Mouse (Mus musculus) G1E (cell line): Measurements from ENCODE around the gene Mipol1.

Source experiments
- CTCF ChIP-seq: IDR thresholded peaks from 2 replicates; pipeline ENCODE4 v1.5.1; 2012; ENCODE audit warnings: low read depth, low read length, inconsistent platforms, mixed read lengths
- POLR2AphosphoS5 ChIP-seq: IDR thresholded peaks from 2 replicates; pipeline ENCODE4 v1.6.1; 2012; ENCODE audit warnings: low read depth, low read length, inconsistent platforms; ENCODE audit not compliant: insufficient replicate concordance
- TAL1 ChIP-seq: conservative IDR thresholded peaks from 2 replicates; pipeline ENCODE4 v1.6.1; 2012; ENCODE audit warnings: low read depth, low read length, inconsistent platforms, mixed read lengths

DNA sequence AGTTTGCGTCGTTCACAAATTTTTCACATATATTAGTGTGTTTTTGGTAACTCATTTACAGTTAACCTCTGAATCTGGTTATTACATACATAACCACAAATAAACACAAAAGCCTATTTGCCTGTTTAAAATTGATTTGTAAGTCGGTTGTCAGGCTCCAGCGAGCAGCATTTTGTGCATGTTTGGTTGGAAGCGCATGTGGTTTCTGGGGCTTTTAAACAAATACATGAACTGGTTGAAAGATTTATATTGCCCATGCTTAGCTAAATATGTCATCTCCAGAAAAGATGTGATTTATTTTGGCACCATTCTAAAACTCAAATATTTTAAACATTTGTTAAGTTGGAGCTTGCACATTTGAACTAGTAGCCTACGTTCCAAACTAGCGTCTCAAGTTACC, 270.0 kb downstream of the Mipol1 start:
- no peak for TF ChIP-seq CTCF
- no peak for TF ChIP-seq TAL1
- no peak for TF ChIP-seq POLR2AphosphoS5
